Mouse (Mus musculus) limb, embryonic 14.5 days (tissue): ENCODE measurements at regions not wholly inside any gene's neighbourhood (a gene's known extent, or its start where the extent isn't known, plus 50 kb on each side); places are given as distances from the start of the nearest gene placed in this dataset.

Experiments
- ATAC-seq: fragments of 200-750 bp; cut with Nextera tagmentation; 2 replicates; pipeline ENCODE4 v1.8.0; 2017; ENCODE audit warnings: low read depth, moderate number of reproducible peaks, moderate TSS enrichment; ENCODE audit not compliant: low FRiP score
- DNase-seq: peaks from one replicate; pipeline ENCODE4 v3.0.0-alpha.2; 2015; ENCODE audit warnings: low spot score
- H3K27ac ChIP-seq: fragments of 300-500 bp; sonication (generic); replicated peaks from 2 replicates; pipeline ENCODE4 v1.5.1; 2014; ENCODE audit warnings: low read depth, mild to moderate bottlenecking, low read length, moderate library complexity, mixed read lengths
- H3K27me3 ChIP-seq: fragments of 300-500 bp; sonication (generic); 2 replicates; pipeline ENCODE4 v1.6.1; 2014; ENCODE audit warnings: low read length, mixed read lengths; ENCODE audit not compliant: control insufficient read depth, insufficient read depth
- H3K36me3 ChIP-seq: fragments of 300-500 bp; sonication (generic); 2 replicates; pipeline ENCODE4 v1.6.1; 2014; ENCODE audit warnings: mild to moderate bottlenecking, low read length, moderate library complexity, mixed read lengths; ENCODE audit not compliant: control insufficient read depth, insufficient read depth
- H3K4me1 ChIP-seq: fragments of 300-500 bp; sonication (generic); 2 replicates; pipeline ENCODE4 v1.6.1; 2014; ENCODE audit warnings: antibody characterized with exemption, low read length, mixed read lengths; ENCODE audit not compliant: control insufficient read depth, insufficient read depth
- H3K4me2 ChIP-seq: fragments of 300-500 bp; sonication (generic); replicated peaks from 2 replicates; pipeline ENCODE4 v1.6.1; 2014; ENCODE audit warnings: low read depth, mild to moderate bottlenecking, low read length, moderate library complexity; ENCODE audit not compliant: severe bottlenecking
- H3K4me3 ChIP-seq: fragments of 300-500 bp; sonication (generic); replicated peaks from 2 replicates; pipeline ENCODE4 v1.5.1; 2014; ENCODE audit warnings: low read length
- H3K9ac ChIP-seq: fragments of 300-500 bp; sonication (generic); 2 replicates; pipeline ENCODE4 v1.6.1; 2014; ENCODE audit warnings: mild to moderate bottlenecking, low read depth, low read length, moderate library complexity; ENCODE audit not compliant: severe bottlenecking
- H3K9me3 ChIP-seq: fragments of 300-500 bp; sonication (generic); 2 replicates; pipeline ENCODE4 v1.6.1; 2016; ENCODE audit warnings: low read length; ENCODE audit not compliant: control insufficient read depth
- POLR2A ChIP-seq: fragments of 200-500 bp; IDR thresholded peaks from 2 replicates; pipeline ENCODE4 v1.8.0; 2012; ENCODE audit warnings: inconsistent platforms, mild to moderate bottlenecking, moderate library complexity, borderline replicate concordance; ENCODE audit not compliant: insufficient read depth, insufficient read length; ENCODE audit errors: extremely low read depth
- WGBS: fragments of 180-500 bp; shearing (Covaris S2); extraction: QIAGEN DNeasy Blood & Tissue Kit; methylation state at CpG from one replicate; pipeline ENCODE4 v1.1.7; 2014; 5-methylcytosine and 5-hydroxymethylcytosine counted together

DNA sequence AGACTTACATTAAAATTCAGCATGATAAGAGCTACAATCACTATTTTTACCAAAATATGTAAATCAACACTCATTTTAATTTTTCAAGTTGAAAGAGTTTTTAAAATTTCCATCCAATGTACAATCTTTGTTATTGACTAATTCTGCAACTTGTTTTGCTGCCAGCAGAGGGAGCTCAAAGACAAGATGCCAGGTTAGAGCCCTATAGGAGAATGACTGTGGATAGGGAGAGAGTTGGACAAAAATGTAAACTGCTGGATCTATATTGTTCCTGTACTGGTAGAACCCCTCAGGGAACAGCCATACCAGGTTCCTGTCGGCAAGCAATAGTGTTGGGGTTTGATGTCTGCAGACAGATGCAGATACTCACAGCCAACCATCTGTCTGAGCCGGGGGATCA lies 288.8 kb upstream of the 4930550L24Rik start:
- no peak for ATAC-seq
- peak; percentile 9 for DNase-seq
- 57% methylated on average over 2 of the region's 2 CpGs for WGBS
- no peak overlapping the region for H3K9ac ChIP-seq
- no peak overlapping the region for H3K4me3 ChIP-seq
- no peak overlapping the region for H3K4me2 ChIP-seq
- TF ChIP-seq POLR2A = no peak
- no peaks in the 10 kb centered on the region for H3K36me3 ChIP-seq
- H3K27me3 ChIP-seq = no peaks in the 10 kb centered on the region
- no peaks in the 10 kb centered on the region for H3K4me1 ChIP-seq
- H3K27ac ChIP-seq = no peak overlapping the region
- H3K9me3 ChIP-seq = no peaks in the 10 kb centered on the region
